Mouse (Mus musculus): ENCODE data around the gene Gbp9.
"Not testable (repeated sequence)": the region's sequence is repeated elsewhere in the genome, so short reads cannot be mapped to it uniquely, and the experiment has no call there.

Gbp9 gene

DNA sequence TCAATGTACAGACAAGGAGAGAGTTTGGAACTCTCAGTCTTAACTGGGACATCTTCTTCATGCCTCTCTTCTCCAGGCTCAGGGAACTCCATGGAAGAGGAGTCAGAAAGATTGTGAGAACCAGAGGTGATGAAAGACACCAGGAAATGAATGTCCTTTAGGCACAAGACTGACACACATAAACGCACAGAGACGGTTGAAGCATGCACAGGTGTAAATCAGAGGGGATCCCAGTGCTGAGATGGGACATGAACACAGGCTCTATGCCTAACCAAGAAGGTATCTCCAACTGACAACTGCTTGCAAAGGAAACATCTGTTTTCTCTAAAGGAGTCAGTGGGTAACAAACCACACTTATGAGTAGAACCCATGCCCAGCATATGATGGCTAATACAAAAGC is 79.1 kb downstream of the Gbp9 start:
- DNase-seq (ENCODE audit: low read depth, low spot score): no peak

DNA sequence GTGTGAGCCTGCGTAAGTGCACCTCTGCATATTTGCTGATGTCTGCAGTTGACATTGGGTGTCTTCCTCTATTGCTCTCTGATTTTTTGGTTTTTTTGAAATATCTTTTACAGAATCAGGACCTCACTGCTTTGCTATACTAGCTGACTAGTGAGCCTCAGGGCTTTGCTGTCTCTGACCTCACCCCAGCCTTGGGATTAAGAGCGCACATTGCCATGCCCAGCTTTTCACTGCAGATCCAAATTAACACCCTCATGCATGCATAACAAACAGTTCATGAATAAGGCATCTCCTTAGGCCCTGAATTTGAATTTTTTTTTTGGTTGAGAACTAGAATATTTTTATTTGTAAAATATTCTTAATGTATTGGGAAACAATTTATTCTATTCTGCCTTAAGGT is 84.1 kb downstream of the Gbp9 start:
- no peak for DNase-seq (ENCODE audit: low read depth, low spot score)

DNA sequence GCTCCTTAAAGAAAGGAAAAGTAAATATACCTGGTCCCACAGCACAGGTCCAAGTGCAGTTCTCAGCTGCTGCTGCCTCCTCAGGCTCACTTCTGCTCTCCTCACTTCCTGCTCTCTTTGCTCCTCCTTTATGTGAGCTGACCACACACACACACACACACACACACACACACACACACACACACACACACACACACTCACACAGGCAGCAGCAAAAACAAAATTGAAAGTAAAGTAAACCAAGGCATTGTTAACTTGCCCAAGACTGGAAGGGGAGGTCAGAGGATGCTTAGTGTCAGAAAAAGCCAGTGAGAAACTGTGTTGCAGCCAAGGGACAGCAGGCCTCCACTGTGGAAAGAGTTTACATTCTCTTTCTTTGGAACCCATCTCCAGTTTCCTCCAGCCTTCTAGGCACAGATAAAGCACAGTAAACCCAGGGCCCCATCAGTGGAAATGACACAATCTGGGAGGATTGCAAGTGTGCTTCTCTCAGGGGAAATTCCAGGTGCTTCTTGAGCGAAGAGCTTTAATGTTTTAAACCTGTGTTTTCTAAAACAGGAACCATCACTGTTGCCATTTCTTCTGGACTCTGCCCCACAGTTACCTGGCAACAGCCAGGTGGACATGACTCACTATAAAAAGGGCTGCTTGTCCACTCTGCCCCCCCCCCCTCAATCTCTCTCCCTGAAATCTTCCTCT is 85.7 kb downstream of the Gbp9 start:
- DNase-seq (ENCODE audit: low read depth, low spot score): not testable (repeated sequence)

DNA sequence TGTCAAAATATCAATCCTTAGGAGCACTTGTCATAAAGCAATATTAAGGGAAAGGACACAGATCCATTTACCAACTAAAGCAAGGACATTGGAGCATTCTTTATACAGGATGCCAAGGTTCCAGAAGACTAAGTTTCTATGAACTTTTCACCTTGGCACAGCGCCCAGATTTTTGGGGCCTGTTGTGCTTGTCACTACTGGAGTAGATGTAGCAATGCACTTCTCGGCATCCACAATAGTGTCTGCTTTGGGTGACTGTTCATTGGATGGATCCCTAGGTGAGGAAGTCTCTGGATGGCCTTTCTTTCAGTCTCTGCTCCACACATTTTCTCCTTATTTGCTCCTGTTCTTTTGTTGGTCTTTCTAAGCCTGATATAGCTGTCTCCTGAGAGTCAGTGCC is 107.0 kb downstream of the Gbp9 start:
- no peak for DNase-seq (ENCODE audit: low read depth, low spot score)

All from WW6 (cell line).